Mouse (Mus musculus) left cerebral cortex, adult 9 months (tissue): ENCODE results near the gene Prss1.
"Not testable (repeated sequence)": the region's sequence is repeated elsewhere in the genome, so short reads cannot be mapped to it uniquely, and the experiment has no call there.

ENCODE experiments used
- DNase-seq, 2 experiments: peaks; one replicate each; pipeline ENCODE4 v3.0.0; 2022; ENCODE audit warnings: low spot score in 2 of 2

Gene Prss1

DNA sequence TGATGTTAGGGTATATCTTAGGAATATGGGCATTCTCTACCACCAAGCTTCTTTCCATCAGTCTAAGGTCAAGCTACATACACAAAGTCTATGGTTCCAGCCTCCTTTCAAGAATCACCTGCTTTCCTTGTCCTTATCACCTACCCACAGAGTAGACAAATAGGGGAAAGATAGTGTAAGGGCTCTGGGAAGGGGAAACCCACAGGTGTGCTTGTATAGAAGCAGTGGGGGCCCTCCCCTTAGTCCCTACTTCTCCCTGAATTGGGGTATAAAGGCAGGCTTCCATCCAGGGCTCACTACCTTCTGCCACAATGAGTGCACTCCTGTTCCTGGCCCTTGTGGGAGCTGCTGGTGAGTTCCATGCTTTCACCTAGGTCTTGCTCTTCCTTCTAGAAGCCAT lies at the start of gene Prss1:
Gene Prss1 (plus strand): TSS at position 301 of the 400 bp plus-strand sequence.
- DNase-seq: not testable (repeated sequence)

DNA sequence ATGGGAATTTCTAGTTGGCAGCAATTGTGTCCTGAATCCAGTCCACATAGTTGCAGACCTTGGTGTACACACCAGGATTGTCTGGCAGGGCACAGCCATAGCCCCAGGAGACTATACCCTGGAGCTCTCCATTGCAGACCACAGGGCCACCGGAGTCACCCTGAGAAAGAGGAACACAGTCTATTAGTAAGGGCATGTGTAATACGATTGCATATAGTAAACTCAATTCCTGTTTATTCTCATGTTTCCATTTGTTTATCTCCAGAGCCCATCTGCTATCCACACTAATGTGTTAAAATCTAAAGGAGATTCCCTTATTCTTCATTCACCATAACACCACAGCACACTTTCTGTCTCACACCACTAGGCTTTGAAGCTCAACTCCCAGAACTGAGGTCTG lies 16.5 kb upstream of the Prss1 start:
- DNase-seq: not testable (repeated sequence)

DNA sequence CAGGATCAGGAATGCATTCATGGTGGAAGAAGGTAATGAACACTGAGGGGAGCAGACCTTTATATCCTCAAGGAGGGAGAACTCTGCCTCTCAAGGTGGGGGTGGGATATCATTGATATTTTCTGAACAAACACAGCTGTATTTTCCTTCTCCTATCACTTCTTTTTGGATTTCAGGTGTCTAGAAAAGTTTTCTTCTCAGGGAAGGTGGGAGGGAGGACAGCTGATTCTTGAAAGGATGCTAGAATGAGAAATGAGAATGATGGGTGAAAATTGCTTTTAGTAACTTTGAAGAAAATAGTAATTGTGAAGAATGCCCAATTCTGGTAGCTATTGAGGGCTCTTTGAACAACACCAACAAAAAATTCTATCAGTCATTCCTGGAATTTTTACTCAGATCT lies 12.7 kb upstream of the Prss1 start, which contains the start of gene Gm10334:
Gene Gm10334 (minus strand): TSS at position 101 of the 400 bp plus-strand sequence.
- DNase-seq: not testable (repeated sequence)

DNA sequence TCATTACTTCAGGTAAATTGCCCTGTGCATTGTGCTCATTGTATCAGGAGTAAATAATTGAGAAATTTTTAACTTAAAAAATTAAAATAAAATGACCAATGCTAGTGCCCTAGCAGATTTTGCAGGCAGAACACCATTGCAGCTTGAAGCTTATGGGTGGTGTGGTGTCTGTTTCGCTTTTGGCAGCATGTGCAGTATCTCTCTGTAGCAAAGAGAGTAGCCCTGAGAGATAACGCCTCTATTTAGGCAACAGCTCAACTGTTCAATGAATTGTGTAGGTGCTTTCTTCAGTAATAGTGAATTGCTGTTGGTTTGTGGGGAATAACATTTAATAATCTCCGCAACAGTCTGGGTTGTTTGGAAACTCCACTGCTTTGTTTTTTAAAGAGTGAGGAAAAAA lies 40.6 kb downstream of the Prss1 start:
- no peak for DNase-seq

DNA sequence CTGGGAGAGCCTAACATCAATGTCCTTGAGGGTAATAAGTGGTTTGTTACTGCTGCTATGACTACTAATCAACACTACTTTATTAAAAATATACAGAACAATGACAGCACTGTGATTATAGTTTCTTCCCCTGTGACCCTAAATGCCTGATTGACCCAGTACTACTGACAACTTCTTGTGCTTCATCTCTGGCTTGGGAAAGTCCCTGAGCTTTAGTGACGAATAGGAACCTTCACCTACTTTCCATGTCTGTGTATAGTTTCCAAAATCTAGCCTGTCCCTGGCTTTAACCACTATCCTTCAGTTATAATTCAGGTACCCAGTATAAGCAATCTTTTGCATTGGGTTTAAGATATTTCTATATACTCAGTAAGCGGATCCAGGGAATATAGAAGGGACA lies 46.2 kb downstream of the Prss1 start:
- DNase-seq: no peak

DNA sequence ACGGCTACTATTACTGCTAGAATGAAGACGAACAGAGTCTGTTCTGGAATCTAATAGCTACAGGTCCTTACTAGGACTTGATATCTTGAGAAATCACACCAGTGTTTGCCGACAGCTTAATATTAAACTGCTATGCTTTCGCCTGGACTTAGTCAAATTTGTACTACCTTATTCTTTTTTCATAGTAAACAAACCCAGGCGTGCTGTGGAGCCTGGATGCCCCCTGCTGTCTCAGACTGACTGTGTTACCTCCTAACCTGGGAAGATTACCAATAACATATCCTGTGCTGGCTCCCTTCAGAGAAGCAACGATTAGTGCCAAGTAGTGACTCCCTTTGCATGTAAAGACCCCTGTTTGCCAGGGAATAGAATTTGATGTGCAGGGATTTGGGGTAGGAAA lies 46.6 kb downstream of the Prss1 start:
- no peak for DNase-seq
